Mouse (Mus musculus): ENCODE measurements around the gene Olfr315. TPM values are rescaled to one million over a fixed set of nuclear protein-coding genes. Genes with fewer than 3 reads are reported as not detected.
"Not testable (repeated sequence)": the region's sequence is repeated elsewhere in the genome, so short reads cannot be mapped to it uniquely, and the experiment has no call there.

Olfr315 gene
- not detected in 2 replicates for polyA plus RNA-seq (2012; rRNA removed)

DNA sequence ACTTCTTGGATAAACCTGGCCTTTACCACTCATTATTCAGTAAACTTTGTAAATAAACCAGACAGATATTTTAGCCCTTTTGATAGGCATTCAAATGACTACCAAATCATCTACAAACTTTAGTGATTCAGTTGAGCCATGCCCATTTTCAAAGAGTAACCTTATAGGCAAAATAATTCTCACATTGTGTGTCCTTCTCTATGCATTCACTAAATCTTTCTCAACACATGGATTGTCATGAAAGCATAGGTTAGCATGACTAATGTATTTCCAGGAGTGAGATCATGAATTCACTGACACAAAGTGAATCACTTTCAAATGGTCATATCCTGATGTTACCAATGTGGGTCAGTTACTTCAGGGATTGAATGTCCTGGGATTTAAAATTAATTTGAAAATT is at the start of gene Olfr315:
Olfr315 (plus strand) TSS at position 301 of the 400 bp plus-strand sequence.
- TF ChIP-seq CTCF (IDR thresholded peaks at IDR 0.05; ENCODE audit: insufficient read depth, low read length) (no peak), POLR2A (IDR thresholded peaks at IDR 0.05; ENCODE audit: borderline replicate concordance, extremely low read depth, low read depth, low read length) (no peak)
- Histone ChIP-seq H3K4me1 (ENCODE audit: control insufficient read depth, insufficient read depth, low read length) (no peaks in the 10 kb centered on the region), H3K4me3 (replicated peaks; ENCODE audit: extremely low read depth, low read depth, low read length) (no peak within 1 kb of the TSS)
- DNase-seq, result no peak

DNA sequence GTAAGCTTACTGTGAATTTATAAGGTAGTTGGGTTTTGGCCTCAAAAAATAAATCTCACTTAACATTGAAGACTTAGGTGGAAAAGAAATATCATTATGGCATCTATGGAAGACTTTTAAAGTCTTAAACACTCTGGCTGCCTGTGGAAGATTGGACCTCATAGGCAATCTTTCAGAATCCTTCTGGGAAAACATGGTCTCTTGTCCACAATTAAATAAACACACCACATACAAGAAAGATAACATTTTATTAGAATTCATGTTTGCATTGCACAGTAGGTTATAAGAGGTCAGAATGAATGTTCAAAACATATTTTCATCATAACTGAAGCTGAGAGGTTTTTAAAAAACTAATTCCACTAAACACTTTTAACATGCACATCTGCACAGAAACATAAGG is 49.1 kb upstream of the Olfr315 start, which contains the start of gene Olfr318:
Olfr318 (minus strand) TSS at position 101 of the 400 bp plus-strand sequence.
- TF ChIP-seq CTCF (IDR thresholded peaks at IDR 0.05; ENCODE audit: insufficient read depth, low read length), result no peak
- no peak for TF ChIP-seq POLR2A (IDR thresholded peaks at IDR 0.05; ENCODE audit: borderline replicate concordance, extremely low read depth, low read depth, low read length)
- H3K4me3 ChIP-seq (replicated peaks; ENCODE audit: extremely low read depth, low read depth, low read length), result no peak within 1 kb of the TSS
- no peak for DNase-seq
- H3K4me1 ChIP-seq (ENCODE audit: control insufficient read depth, insufficient read depth, low read length), result no peaks in the 10 kb centered on the region

DNA sequence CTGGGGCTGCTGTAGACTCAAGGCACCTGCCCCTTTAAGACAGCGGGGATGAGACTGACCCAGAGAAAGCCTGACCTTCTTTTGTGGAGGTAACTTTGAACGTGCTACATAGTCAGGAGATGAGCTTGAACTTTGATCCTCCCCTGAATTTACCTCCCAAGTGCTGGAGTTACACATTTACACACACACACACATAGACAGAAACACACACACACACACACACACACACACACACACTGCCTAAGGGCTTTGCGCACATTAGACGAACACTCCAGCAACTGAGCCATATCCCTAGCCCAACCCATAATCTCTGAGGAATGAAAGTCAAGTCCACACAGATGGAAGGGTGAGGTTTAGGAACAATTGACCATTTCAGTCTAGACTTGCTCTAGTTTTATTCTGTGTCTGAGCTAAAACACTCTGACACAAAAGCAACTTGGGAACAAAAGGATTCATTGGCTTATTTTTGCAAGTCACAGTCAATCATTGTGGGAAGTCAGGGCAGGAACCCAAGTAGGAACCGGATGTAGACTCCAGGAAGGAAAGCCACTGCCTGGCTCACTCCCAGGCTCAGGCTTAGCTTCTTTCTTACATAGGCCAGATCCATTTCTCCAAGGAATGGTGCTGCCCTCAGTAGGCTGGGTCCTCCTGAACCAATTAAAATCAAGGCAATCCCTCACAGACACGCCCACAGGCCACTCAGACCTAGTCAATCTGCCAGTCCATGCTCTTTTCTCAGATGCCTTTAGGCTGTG is 44.9 kb upstream of the Olfr315 start:
- H3K4me3 ChIP-seq (replicated peaks; ENCODE audit: extremely low read depth, low read depth, low read length); H3K4me1 ChIP-seq (ENCODE audit: control insufficient read depth, insufficient read depth, low read length); DNase-seq: not testable (repeated sequence)
- 70% methylated on average over 6 of the region's 6 CpGs for WGBS

DNA sequence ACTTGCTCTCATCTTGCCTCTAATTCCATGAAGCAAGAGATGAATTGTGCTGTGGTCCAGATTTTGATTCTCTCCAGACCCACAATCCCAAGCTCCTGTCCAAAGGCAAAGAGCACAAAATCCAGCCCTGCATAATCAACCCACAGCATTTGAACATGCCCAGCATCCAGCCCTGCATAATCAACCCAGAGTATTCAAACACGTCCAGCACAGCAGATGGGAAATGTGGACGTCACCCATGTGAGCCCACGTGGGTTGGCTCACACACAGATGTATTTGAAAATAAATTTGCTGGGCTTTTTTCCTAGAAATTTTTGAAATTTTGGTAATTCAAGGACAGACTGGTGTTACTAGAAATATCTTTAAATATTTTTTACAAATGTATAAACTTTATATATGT is 39.6 kb upstream of the Olfr315 start:
- Histone ChIP-seq H3K4me1 (ENCODE audit: control insufficient read depth, insufficient read depth, low read length) (no peaks in the 10 kb centered on the region), H3K4me3 (replicated peaks; ENCODE audit: extremely low read depth, low read depth, low read length) (no peak overlapping the region)
- DNase-seq, result no peak
- 44% methylated on average over 3 of the region's 3 CpGs for WGBS
- no peak for TF ChIP-seq CTCF (IDR thresholded peaks at IDR 0.05; ENCODE audit: insufficient read depth, low read length)
- TF ChIP-seq POLR2A (IDR thresholded peaks at IDR 0.05; ENCODE audit: borderline replicate concordance, extremely low read depth, low read depth, low read length), result no peak

DNA sequence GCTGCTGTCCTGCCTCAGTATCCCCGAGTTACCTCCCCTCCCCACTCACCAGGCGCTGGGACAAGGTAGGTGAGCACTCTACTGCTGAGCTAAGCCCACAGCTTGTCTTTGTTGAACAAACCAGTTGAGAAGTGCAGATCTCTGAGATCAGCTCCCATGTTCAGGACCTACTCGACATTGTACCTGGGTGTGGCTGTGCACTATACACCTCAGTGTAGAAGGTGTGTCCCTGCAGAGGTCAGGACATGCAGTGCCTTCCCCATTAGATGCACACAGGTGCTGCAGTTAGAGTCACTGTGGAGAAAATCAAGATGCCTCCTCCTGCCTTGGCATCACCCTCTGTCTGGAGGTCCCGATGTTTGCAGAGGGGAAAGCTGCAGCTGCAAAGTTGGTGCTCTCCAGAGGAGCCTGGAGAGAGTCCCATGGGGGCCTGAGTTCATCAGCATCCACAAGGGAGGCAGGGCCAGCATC is 34.2 kb upstream of the Olfr315 start, which contains the start of gene Olfr317:
Olfr317 (minus strand) TSS at position 421 of the 471 bp plus-strand sequence.
- TF ChIP-seq POLR2A (IDR thresholded peaks at IDR 0.05; ENCODE audit: borderline replicate concordance, extremely low read depth, low read depth, low read length), result no peak
- no peak for TF ChIP-seq CTCF (IDR thresholded peaks at IDR 0.05; ENCODE audit: insufficient read depth, low read length)
- H3K4me1 ChIP-seq (ENCODE audit: control insufficient read depth, insufficient read depth, low read length), result no peaks in the 10 kb centered on the region
- no peak within 1 kb of the TSS for H3K4me3 ChIP-seq (replicated peaks; ENCODE audit: extremely low read depth, low read depth, low read length)
- no peak for DNase-seq
- WGBS, result 66% methylated on average over 4 of the region's 4 CpGs

DNA sequence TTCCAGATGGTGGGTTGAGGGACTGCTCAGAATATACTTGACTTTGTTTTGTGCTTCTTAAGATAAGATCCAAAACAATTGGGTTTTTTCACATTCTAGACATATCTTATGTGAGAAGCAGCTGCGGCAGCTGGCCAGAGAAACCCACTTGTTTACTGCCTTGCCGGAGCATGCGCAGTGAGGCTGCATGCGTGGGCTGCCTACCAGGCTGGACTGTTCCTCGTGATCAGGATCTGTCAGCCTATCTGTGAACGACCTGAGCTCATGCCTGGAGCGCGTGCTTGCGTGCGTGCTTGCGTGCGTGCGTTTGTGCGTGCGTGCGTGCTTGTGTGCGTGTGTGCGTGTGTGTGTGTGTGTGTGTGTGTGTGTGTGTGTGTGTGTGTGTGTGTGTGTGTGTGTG is 21.9 kb upstream of the Olfr315 start:
- WGBS, result 72% methylated on average over 18 of the region's 18 CpGs
- H3K4me3 ChIP-seq (replicated peaks; ENCODE audit: extremely low read depth, low read depth, low read length); DNase-seq; H3K4me1 ChIP-seq (ENCODE audit: control insufficient read depth, insufficient read depth, low read length): not testable (repeated sequence)

DNA sequence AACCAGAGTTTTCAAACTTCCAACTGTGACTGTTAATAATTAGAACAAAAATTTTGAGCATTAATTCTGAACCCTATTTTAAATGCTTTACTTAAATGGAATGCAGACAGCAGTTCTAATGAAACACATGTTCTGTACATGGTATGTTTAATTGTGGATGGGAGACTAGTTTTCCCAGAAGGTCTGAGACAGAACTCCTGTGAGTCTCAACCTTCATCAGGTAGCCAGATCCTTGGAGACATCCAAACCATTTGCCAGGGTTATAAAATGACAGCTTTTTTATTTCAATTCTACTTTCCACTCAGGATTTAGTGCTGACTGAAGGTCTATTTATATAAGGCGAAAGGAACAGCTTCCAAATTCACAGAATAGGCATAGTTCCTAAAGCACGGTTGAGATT is 20.6 kb upstream of the Olfr315 start, which contains the start of gene Olfr316:
Olfr316 (plus strand) TSS at position 301 of the 400 bp plus-strand sequence.
- TF ChIP-seq CTCF (IDR thresholded peaks at IDR 0.05; ENCODE audit: insufficient read depth, low read length) (no peak), POLR2A (IDR thresholded peaks at IDR 0.05; ENCODE audit: borderline replicate concordance, extremely low read depth, low read depth, low read length) (no peak)
- DNase-seq, result no peak
- no peaks in the 10 kb centered on the region for H3K4me1 ChIP-seq (ENCODE audit: control insufficient read depth, insufficient read depth, low read length)
- 73% methylated on average over 2 of the region's 2 CpGs for WGBS
- no peak within 1 kb of the TSS for H3K4me3 ChIP-seq (replicated peaks; ENCODE audit: extremely low read depth, low read depth, low read length)

DNA sequence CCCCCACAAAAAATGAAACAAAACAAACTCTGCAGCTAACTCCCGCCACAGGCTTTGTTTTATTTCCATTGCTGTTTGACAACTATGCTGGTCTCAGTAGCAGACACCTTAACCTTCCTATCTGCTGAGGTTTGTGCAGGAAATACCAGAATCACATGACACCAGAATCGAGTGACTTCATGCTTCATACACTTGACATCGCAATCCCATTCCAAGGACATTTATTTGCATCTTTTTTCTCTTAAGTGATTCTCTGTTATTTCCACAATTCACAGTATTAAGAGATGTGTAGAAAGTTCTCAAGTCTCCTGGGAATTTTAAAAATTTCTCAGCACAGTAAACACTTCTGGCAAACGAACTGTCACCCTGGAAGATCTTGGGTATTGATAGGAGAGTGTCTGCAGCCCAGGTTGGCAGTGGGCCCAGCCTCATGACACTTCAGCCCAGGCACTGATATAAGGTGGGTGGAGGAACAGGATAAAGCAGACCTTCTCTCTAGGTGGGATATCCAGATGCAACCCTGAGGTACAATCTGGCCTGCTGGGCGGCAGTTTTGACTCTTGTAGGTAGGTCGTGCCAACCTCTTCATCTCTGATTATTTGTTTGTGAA is 9.6 kb downstream of the Olfr315 start, which contains the start of gene Olfr314:
Olfr314 (plus strand) TSS at position 473 of the 610 bp plus-strand sequence.
- Histone ChIP-seq H3K4me3 (replicated peaks; ENCODE audit: extremely low read depth, low read depth, low read length) (no peak within 1 kb of the TSS), H3K4me1 (ENCODE audit: control insufficient read depth, insufficient read depth, low read length) (no peaks in the 10 kb centered on the region)
- no peak for DNase-seq
- TF ChIP-seq CTCF (IDR thresholded peaks at IDR 0.05; ENCODE audit: insufficient read depth, low read length) (no peak), POLR2A (IDR thresholded peaks at IDR 0.05; ENCODE audit: borderline replicate concordance, extremely low read depth, low read depth, low read length) (no peak)
- 48% methylated on average over 6 of the region's 6 CpGs for WGBS

DNA sequence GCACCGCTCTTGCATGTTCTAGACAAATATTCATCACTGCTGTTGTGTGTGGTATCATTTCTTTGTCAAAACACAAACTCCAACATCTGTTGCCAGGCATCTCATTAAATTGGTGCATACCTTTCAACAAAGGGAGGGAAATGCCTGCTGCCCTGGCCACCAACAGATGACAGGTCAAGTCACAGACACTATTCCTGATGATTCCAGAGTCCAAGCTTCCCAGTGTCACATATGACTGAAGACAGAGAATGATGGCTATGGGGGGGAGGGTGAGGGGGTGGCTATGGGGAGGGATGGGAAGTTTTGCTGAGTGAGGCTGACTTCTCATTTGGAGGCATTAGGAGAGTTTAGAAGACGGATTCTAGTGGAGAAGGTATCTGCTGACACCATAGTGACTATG is 11.2 kb downstream of the Olfr315 start:
- Histone ChIP-seq H3K4me1 (ENCODE audit: control insufficient read depth, insufficient read depth, low read length) (no peaks in the 10 kb centered on the region), H3K4me3 (replicated peaks; ENCODE audit: extremely low read depth, low read depth, low read length) (no peak overlapping the region)
- TF ChIP-seq POLR2A (IDR thresholded peaks at IDR 0.05; ENCODE audit: borderline replicate concordance, extremely low read depth, low read depth, low read length) (no peak), CTCF (IDR thresholded peaks at IDR 0.05; ENCODE audit: insufficient read depth, low read length) (no peak)
- WGBS, result 78% methylated on average over 2 of the region's 2 CpGs
- DNase-seq, result no peak

DNA sequence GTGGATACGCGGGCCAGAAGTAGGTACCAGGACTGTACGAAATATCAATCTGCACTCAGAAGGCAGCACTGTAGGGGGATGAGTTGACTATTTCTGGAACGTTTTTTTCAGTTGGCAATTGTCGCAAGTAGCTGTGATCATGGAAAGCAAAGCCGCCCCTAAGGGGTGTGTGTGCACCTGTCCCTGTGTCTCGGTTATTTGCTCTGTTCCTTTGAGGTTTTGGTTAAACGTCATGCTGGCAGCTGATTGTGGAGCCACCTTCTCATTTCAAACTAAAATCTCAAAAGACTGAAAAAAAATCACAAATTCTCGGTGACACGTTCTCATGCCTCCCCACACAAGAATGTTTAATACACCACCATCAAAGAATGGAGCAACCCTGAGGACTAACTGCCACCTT is 14.7 kb downstream of the Olfr315 start:
- DNase-seq, result no peak

More for the DNA sequence above, 14.7 kb downstream of the Olfr315 start:
- no peak overlapping the region for H3K4me3 ChIP-seq (replicated peaks; ENCODE audit: extremely low read depth, low read depth, low read length)
- 81% methylated on average over 10 of the region's 10 CpGs for WGBS
- TF ChIP-seq CTCF (IDR thresholded peaks at IDR 0.05; ENCODE audit: insufficient read depth, low read length) (no peak), POLR2A (IDR thresholded peaks at IDR 0.05; ENCODE audit: borderline replicate concordance, extremely low read depth, low read depth, low read length) (no peak)
- no peaks in the 10 kb centered on the region for H3K4me1 ChIP-seq (ENCODE audit: control insufficient read depth, insufficient read depth, low read length)
